Mouse (Mus musculus) induced T-regulatory cell, adult 2 months (primary cell): ENCODE data around the gene Rnd1.

Experiments used
- DNase-seq: peaks from one replicate; pipeline ENCODE4 v3.0.0-alpha.2; 2012; ENCODE audit warnings: low read depth

Rnd1 gene

DNA sequence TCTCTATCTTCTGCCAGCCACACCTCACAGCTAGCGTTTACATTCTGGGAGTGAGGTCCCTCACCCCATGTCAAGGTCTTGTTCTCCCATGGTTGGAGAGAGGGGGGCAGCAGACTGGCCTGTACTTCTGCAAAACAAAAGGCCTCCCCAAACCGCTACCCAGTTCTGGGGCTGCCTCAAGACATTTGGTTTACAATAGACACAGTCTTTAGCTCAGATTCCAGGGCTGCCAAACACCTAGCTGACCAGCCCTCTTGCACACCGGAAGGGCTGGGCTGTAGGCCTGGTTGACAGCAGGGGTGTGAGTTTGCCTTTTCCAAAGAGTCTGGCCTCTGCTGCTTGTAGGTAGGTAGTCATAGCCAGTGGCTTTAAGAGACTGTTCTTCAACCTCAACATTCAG lies 40.1 kb downstream of the Rnd1 start:
- DNase-seq, result no peak

DNA sequence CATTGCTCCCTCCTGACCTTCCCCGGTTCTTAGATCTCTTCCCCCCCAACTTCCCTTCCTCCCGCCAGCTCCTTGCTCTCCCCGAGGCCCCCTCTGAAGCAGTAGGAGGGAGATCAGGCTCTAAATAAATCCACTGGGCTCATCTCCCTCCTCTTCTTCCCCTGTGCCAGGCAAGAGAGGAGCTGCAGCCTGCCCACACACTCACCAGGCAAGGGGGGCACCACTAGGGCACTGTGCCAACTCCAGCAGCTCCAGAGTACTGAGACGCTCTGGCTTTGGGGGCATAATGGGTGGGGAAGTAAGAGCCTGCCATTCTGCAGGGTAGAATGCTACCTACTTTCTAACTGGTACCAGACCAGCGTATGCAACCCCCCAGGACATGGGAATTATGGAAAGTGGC lies 40.7 kb downstream of the Rnd1 start:
- DNase-seq, result no peak

DNA sequence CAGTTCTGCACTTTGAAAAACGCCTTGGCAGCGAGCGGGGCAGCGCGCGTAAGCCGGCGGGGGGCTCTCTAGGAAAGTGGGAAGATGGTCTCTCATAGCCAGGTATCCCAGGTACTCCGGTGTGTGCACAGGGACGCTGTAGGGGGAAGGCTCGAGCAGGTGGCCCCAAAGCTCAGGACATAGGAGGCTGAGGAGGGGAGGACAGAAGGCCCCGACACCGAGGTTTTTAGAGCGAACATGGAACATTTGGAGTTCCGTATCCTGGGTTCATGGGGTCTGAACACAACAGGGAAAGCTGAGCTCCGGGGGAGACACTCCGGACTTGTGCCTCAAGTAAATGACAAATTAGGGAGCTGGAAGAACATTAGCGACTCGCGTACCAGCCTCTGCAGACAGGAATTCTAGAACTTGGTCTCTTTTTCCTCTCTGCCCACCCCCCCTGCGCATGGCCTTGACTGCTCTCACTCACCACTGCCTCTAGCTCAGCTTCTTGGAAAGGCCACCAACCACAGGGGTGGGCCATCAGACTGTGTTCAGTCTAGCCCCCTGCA lies 41.9 kb downstream of the Rnd1 start:
- peak; percentile 32 for DNase-seq

DNA sequence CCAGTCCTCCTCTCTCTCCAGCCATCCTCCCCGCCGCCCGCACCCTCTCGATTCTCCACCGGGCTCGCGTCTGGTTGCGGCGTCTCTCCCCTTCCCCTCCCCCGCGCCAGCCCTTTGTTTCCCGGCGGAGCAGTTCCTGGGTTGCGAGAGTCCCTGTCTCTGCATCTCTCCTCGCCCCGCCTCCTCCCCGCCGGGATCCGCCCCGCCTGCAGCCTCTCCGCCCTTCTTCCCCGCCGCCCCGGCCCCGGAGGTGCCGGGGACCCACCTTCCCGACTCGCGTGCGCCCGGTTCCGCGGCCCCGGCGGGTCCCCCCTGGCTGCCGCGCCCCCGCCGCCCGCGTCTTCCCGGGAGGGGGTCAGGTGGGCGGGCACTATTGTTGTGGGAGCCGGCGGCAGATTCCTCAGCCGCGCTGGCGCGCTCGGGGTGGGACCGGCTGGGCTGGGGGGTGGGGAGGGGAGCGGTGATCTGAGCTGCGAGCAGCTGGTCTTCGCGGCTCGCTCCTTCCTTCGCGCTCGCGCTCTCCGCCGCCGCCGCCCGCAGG lies 42.6 kb downstream of the Rnd1 start:
- DNase-seq, result peak; percentile 78

DNA sequence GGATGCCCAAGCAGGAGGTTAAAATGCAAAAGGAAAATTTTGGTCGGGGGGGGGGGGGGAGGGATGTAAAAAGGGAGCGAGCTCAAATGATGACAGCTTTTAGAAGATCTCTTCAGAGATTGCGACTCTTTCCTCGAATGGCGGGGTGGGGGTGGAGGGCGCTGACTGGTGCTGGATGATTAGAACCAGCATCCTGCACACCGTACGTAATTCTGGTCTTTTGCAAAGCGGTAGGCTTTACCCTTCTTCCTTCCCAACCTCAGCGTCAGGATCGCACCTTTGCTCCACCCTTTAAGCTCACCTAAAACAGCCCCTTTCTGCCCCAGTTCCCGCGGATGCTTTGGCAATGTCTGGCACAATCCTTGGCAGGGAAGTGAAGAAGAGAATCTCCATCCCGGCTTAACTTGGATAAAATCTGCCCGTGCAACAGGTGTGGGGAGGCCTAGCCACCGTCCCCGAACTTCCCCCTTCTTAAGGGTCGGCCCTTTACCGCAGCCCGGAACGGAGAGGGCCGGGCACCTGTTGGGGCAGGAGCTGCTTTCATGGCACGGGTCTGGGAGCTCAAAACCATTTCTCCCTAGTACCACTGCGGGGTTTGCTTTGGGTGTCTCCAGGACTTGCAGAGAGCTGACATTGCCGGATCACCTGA lies 43.3 kb downstream of the Rnd1 start:
- DNase-seq, result peak; percentile 61

DNA sequence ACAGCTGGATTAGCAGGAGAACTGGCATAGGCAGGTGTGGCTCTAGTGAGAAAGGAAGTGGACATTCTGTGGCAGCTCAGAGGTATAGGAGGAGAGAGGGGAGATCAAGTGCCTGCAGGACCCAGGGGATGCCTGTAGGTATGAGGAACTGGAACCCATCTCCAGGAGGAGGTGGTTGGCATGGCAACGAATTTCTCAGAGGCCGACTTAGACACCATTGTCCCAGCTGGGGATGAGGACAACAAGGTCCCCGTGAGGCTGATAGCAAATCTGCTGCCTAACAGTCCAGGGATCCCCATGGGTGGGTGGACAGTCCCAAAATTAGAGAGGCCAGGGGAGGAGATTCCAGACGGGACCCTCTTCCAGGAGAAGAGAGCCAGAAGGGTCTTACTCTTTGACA lies 44.3 kb downstream of the Rnd1 start:
- DNase-seq, result peak; percentile 46

DNA sequence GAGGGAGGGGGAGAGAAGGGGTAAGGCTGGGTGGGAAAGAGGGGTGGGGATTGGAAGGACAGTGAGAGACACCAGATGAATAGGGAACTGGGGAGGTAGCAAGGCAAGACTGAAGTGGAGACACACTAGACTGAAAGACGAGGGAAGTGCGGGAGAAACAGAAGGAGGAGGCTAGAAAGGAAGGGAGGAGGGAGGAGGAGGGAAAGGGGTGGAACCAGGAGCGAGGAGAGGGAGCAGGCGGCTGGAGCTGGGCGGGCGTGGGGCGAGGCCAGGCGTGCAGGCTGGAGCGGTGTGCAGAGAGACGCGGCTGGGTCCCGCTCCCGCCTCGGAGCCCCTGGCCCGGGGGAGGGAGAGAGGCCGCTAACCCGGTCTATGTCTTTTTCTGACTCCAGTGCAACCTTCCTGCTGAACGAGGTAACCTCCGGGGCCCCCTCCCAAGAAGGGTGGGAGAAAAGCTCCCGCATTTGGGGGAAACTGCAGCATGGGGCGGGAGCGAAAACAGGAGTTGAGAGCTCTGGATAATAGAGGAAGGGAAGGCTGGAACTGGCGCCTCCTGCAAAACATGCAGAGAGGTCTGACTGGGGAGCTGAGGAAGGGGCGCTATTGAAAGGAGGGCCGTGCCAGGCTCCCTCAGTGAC lies 45.0 kb downstream of the Rnd1 start:
- DNase-seq, result peak; percentile 40

DNA sequence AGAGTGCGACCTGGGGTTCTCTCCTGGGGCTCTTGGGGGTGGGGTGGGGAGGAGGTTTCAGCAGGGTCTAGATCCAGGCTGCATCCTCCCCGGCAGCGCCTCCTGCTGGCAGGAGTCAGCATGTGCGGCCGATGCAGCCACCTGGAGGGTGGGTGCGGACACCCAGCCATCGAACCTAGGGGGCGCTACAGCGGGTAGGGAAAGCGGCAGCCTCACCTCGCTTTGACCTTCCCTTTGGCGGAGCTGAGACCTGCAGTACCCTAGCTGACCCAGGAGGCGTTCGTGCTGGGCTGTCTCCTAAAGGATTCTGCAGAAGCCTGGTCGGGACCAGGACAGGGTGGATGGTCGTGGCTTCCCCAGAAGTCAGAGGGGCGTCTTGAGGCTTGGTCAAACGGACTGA lies 45.8 kb downstream of the Rnd1 start:
- peak; percentile 89 for DNase-seq

DNA sequence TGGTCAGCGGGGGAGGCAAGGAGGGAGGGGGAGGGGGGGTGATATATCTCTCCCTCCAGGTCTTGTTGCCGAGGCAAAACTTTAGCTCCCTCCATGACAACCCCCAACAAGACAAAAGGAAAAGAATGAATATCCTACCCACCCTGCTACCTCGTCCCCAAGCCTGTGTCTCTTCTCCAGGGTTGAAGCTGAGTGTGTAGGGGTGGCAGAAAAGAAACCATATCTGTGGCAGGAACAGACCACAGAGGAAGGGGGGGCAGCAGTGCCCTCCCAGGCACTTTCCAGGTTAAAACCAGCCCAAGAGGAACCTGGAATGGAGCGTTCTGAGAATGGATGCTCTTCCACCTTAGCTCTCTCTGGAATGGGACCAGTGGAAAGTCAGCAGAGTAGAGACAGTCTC lies 46.7 kb downstream of the Rnd1 start, which contains the start of gene Cacnb3:
TSS of gene Cacnb3 (plus strand) at position 301 of the 400 bp plus-strand sequence.
- DNase-seq, result no peak

DNA sequence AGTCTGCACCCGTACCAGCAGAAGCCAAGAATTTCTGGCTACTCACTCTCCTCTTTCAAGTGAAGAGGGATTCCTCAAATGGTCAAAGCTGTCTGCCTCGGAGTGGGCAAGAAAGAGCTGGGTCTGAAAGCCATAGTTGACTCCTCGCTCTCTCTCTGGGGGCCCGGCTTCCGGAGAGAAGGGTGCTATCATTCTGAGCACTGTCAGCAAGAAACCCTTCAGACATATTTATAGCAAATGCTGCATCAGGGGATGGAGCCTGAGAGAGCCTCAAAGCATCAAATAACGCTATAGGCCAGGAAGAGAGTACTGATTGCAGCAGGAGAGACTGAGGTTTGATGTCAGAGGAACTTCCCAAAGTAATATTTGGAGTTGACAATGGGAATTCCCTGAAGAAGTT lies 47.8 kb downstream of the Rnd1 start:
- DNase-seq, result no peak

DNA sequence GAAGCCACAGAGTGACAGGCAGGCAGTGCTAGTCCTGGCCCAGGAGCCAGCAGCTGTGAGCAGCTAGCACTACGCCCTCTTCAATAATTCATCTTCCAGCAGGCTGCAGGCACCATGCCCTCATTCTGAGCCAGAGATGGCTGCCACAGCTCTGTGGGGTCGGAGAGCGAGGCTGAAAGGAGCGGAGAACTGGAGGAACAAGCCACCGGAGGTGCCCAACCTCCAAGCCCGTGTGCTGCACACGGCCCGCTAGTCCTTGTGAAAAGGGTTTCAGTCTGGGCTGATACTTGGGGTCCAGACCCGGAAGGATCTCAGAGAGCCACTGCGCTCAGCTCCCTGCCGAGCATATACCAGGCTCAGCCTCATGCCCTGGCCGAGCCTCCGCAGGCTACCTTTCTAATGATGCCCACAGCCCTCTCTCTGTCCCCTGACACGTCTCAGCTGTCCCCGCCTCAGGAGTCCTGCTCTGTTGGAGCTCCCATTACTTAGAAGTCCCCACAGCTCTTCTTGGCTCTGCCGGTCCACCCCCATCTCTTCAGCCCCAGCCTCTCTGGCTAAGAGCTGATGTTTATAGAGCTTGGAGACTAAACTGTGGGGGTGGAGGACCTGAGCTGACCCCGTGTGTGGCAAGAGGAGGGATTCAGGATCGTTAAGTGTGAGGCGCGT lies 48.5 kb downstream of the Rnd1 start:
- DNase-seq, result peak; percentile 48

DNA sequence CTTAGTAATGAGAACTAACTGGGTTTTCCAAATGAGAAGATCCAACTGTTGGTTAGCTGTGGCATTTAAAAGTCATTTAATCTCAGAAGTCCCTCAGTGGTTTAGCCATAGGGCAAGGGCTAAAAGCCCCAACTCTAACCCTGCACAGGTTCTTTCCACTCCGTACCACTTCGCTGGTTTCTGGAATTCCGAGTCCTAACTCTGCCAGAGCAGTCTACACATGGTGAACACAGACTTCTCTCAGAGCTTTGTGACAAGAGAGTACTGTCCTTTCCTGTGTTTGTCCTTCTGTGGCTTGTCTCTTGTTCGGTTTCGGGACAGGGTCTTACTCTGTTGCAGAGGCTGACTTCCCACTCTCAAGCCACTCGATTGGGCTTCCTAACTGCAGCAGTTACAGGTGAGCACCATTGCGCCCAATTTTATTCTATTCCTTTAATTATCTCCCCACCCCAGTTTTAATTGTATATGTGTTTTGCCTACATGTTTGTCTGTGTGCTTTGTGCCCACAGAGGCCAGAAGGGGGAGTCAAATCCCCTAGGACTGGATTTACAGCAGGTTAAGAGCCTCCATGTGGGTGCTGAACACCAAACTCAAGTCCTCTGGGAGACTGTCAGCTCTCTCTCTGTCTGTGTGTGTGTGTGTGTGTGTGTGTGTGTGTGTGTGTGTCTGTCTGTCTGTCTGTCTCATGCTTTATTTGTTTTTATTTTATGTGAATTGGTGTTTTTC lies 50.6 kb downstream of the Rnd1 start:
- DNase-seq, result no peak

DNA sequence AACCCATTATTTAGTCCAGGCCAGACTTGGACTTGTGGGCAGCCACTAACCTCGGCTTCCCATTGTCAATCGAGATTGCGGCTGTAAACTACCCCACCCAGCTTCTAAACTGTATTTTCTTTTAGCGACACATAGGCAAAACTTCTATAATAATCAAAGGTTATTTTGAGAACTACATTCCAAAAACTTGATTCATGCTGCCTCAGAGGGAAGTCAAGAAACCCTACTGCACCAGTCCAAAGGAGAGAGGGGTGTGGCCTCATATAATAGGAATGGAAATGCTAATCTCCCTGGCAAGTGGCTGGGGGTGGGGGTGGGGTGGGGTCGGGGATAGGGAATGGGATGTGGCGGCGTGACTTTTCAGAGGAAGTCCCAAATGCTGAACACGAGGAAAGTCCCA lies 51.2 kb downstream of the Rnd1 start:
- DNase-seq, result no peak

DNA sequence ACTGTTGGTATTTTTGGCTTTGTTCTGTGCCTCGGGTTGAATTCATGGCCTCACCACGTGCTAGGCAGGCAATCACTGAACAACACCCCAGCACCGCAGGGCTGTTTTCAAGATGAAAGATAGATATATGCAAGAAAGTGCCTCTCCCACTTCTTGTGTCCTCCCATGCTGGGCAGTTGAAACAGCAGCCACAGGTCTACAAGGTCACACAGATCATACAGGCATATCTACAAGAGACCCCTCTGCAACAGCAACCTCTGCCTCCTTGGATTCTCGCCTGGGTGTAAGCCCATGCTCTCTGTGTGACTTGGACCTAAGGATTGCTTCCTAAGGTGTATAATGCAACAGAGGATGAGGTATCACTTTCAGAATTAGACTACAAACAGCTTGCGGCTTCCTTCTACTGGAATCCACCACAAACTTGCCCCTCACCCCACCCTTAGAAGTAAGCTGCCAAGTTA lies 53.9 kb downstream of the Rnd1 start:
- DNase-seq, result peak; percentile 71

DNA sequence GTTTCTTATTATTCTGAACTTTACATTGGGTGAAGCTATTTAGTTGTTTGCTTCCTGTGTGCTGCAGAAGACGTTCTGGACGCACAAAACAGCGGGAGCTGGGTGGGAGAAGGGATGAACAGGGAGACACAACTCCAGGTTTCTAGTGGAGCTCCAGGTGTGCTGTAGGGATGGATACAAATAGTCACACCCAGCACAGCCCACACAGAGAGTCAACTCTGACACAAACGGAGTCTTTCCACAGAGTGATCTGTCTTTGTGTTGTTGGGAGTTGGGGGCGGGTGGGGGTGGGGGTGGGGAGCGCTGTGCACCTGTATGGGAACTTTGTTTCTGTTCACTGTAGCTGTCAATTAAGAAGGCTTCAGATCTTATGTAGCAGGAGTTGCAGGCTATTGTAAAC lies 54.5 kb downstream of the Rnd1 start:
- DNase-seq, result no peak

DNA sequence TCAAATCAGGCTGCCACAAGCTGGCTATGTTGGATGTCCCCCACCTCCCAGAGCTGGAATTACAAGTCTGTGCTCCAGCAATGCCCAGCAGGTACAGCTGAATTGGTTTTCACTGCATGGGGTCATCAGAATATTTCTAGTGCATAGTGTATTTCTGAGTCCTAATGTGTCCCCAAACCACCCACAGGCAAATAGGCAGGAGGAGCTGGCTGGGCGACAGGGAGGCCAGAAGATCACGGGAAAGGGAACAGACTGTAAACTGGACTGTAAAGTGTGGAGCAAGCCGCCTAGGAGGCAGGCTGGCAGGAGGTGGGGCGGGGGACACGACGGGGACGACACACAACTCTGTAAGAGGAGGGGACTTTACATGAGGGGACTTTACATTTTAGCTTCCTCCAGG lies 55.1 kb downstream of the Rnd1 start:
- DNase-seq, result no peak

DNA sequence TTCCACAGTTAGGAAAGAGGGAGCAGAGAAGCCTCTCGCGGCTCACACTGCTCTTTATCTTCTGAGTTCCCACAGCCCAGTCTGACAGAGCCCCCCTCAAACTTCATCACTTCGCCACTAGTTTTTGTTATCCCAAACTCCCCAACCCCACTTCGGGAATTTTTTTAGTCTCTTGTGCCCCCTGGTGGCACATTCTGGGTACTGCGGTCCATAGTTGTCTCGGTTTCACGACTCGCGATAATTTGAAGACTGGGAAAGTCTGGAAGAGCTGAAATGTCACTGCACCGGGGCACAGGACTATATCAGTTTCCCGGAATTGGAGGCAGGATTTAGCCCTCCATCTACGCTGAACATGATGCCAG lies 60.1 kb downstream of the Rnd1 start:
- peak; percentile 80 for DNase-seq

DNA sequence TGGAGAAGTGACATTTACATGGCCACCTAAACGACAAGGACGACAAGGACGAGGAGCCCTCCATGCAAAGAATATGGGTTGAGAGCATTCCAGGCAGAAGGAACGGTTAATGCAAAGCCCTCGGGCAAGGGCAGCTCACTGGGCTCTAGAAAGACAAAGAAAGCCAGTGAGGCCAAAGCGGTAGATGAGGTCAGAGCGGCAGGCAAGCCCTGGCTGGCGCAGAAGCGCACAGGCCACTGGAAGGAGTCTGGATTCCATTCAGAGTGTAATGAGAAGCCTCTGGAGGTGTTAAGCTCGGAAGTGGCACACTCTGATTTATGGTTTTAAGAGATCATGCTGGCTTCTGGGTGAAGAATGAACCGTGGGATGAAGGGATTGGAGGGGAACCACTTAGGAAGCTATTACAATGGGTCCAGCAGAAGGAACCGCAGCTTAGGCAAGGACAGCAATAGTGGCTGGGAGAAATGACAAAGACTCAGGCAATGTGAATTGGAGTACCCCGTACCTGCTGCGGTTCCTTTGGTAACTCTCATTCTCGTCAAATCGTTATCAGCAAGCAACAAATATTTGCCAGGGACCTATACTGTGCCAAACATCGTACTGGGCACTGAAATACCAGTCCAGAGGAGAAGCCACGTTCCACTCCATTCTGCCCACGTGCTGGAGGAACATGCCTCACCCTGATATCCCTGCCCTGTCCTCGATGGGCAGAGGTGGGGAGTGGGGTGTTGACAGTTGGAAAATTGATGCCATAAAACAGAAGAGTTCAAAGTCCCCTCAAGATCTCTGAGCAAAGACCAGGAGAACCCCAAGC lies 60.7 kb downstream of the Rnd1 start:
- no peak for DNase-seq

DNA sequence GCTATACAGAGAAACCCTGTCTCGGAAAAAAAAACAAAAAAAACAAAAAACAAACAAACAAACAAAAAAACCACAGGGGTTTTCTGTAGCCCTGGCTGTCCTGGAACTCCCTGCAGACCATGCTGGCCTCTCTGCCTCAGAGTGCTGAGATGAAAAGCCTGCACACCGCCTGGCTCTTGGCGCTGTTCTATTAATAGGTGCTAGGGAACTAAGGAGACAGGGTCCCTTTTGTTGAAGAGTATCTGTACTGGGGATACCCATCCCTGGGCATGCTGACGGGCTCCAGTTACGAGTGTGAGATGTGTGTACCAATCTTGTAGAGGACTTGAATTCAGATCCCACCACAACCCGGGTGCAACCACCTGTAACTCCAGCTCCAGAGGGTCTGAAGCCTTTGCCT lies 61.5 kb downstream of the Rnd1 start:
- no peak for DNase-seq

DNA sequence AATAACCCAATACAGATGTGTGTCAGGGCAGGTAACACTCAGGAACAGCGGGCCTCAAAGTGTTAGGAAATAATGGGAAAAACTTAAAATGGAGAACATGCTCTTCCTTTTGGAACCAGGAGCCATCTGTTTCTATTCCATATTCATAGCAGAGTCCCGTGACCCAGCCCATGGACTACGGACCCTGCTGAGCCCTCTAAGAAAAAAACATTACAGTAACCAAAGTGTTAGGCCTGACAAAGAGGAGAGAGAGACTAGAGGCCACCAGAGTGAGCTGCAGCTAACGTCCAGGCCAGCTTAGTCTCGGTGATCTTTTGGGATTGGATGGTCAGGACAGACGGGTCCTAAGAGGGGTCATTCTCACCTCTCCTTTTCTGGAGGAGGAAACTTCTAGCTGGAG lies 62.3 kb downstream of the Rnd1 start:
- DNase-seq, result no peak

DNA sequence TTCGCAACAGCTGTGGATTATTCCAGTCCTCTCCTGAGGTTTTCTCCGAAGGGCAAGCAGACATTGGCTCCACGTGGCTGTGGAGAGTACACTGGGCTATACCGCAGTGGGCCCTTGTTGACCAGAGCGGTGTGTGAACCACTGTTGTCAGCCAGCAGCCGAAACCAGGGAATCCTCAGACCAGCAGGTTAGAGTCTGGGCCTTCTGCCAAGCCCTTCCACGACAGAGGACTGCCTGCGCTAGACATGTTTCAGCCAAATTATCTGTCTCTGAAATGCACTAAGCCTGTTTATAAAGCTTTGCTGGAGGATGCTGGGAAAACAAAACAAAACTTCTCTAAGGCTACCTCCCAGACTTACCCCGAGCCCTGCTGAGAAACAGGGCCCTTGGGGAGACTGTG lies 62.7 kb downstream of the Rnd1 start:
- DNase-seq, result no peak
